Mouse (Mus musculus) midbrain, embryonic 11.5 days (tissue): ENCODE results near the gene Mrpl55. TPM values are rescaled to one million over a fixed set of nuclear protein-coding genes. Genes with fewer than 3 reads are reported as not detected.

ENCODE experiments used
- ATAC-seq: fragments of 200-750 bp; cut with Nextera tagmentation; 2 replicates; pipeline ENCODE4 v1.8.0; 2017; ENCODE audit warnings: moderate TSS enrichment, moderate library complexity; ENCODE audit not compliant: low FRiP score
- DNase-seq: peaks from one replicate; pipeline ENCODE4 v3.0.0; 2015; ENCODE audit warnings: low spot score; ENCODE audit errors: missing footprints
- H3K27ac ChIP-seq: fragments of 300-500 bp; sonication (generic); 2 replicates; pipeline ENCODE4 v1.5.1; 2014; ENCODE audit warnings: low read depth, low read length
- H3K27me3 ChIP-seq: fragments of 300-500 bp; sonication (generic); 2 replicates; pipeline ENCODE4 v1.6.1; 2014; ENCODE audit warnings: mild to moderate bottlenecking, low read length, moderate library complexity, mixed read lengths; ENCODE audit not compliant: control insufficient read depth, insufficient read depth
- H3K36me3 ChIP-seq: fragments of 300-500 bp; sonication (generic); 2 replicates; pipeline ENCODE4 v1.6.1; 2014; ENCODE audit warnings: mild to moderate bottlenecking, low read length, moderate library complexity, mixed read lengths; ENCODE audit not compliant: control insufficient read depth, insufficient read depth
- H3K4me1 ChIP-seq: fragments of 300-500 bp; sonication (generic); 2 replicates; pipeline ENCODE4 v1.6.1; 2014; ENCODE audit warnings: low read length; ENCODE audit not compliant: control insufficient read depth, insufficient read depth
- H3K4me2 ChIP-seq: fragments of 300-500 bp; sonication (generic); 2 replicates; pipeline ENCODE4 v1.6.1; 2014; ENCODE audit warnings: mild to moderate bottlenecking, moderate library complexity
- H3K4me3 ChIP-seq: fragments of 300-500 bp; sonication (generic); 2 replicates; pipeline ENCODE4 v1.5.1; 2014; ENCODE audit warnings: low read depth, low read length
- H3K9ac ChIP-seq: fragments of 300-500 bp; sonication (generic); 2 replicates; pipeline ENCODE4 v1.6.1; 2014; ENCODE audit warnings: low read length
- H3K9me3 ChIP-seq: fragments of 300-500 bp; sonication (generic); 2 replicates; pipeline ENCODE4 v1.6.1; 2016; ENCODE audit warnings: low read length; ENCODE audit not compliant: control insufficient read depth
- WGBS: fragments of 180-500 bp; shearing (Covaris S2); extraction: QIAGEN DNeasy Blood & Tissue Kit; methylation state at CpG from one replicate; pipeline ENCODE4 v1.1.7; 2014; 5-methylcytosine and 5-hydroxymethylcytosine counted together
- polyA plus RNA-seq: library from polyadenylated mRNA; unstranded; fragments of >200 nt; fragmentation: Nextera tagmentation; extraction: Ambion mirVana; gene quantifications from 2 replicates; pipeline ENCODE4 v1.2.1, GENCODE M21; 2014

Gene Mrpl55
- polyA plus RNA-seq, 1 experiment from 2014 or later: 93.3 TPM

- Histone ChIP-seq H3K4me3 (no peak overlapping the region), H3K27me3 (no peaks in the 10 kb centered on the region), H3K36me3 (0 out of 2 replicates have a peak, but pooled peaks cover 2% of the 10 kb centered on the region), H3K9ac (no peak overlapping the region), H3K4me1 (peaks cover 23% of the 10 kb centered on the region), H3K27ac (no peak overlapping the region), H3K9me3 (no peaks in the 10 kb centered on the region), H3K4me2 (no peak overlapping the region)
- ATAC-seq (no peak), DNase-seq (no peak)
- 87% methylated on average over 4 of the region's 4 CpGs for WGBS
Observed at GRCm38 (mm10) chr11:59222306-59222705, 20.0 kb downstream of the Mrpl55 start.

- peaks cover 29% of the 10 kb centered on the region for H3K4me1 ChIP-seq
- H3K9ac ChIP-seq: no peak overlapping the region
- 0 out of 2 replicates have a peak, but pooled peaks cover 2% of the 10 kb centered on the region for H3K36me3 ChIP-seq
- H3K9me3 ChIP-seq: no peaks in the 10 kb centered on the region
- no peak for ATAC-seq
- H3K27me3 ChIP-seq: no peaks in the 10 kb centered on the region
- H3K4me2 ChIP-seq: no peak overlapping the region
- no peak for DNase-seq
- WGBS: 95% methylated on average over 3 of the region's 3 CpGs
- no peak overlapping the region for H3K27ac ChIP-seq
- H3K4me3 ChIP-seq: no peak overlapping the region
Observed at GRCm38 (mm10) chr11:59224025-59224424, 21.7 kb downstream of the Mrpl55 start.

DNA sequence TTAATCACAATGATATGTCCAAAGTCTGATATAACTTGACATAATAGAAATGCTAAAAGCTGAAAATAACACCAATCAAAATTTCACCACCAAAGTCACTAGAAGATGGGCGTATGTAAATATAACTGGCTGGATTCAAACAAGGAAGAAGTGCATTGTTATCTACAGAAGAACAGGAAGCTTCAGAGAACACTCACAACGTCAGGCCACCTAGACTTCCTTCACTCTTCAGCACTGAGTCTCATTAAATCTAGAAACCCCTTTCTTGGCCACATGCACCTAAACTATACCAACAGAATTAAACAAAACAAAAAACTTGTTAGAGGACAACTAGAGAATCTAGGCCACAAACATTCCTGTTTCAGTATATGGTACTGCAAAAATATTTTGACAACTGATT, 22.2 kb downstream of the Mrpl55 start:
- WGBS: 74% methylated on average over 2 of the region's 2 CpGs
- no peak overlapping the region for H3K4me3 ChIP-seq
- H3K27ac ChIP-seq: no peak overlapping the region
- ATAC-seq (no peak), DNase-seq (peak; percentile 47)
- peaks cover 29% of the 10 kb centered on the region for H3K4me1 ChIP-seq
- H3K9me3 ChIP-seq: no peaks in the 10 kb centered on the region
- H3K9ac ChIP-seq: no peak overlapping the region
- no peaks in the 10 kb centered on the region for H3K27me3 ChIP-seq
- 0 out of 2 replicates have a peak, but pooled peaks cover under 1% of the 10 kb centered on the region for H3K36me3 ChIP-seq
- H3K4me2 ChIP-seq: no peak overlapping the region

DNA sequence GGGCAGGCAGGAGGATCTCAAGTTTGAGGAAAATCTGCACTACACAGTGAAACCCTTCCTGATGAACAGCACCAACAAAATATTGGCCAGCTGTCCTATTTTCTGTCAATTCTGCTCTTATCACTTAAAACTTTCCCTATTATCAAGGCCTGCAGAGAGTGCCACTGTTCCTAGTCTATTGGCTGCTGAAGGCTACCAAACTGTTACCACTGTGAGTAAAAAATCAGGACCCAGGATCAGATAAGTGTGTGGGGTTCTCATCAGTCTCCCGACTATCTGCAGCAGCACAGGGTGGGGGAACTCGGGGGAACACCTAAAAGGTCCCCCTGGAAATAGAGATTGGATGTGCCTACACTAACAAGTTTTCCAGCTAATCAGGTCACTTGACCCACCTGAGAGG, 22.9 kb downstream of the Mrpl55 start:
- H3K4me2 ChIP-seq: no peak overlapping the region
- H3K9ac ChIP-seq: 0 out of 2 replicates have a peak overlapping the region, but pooled peaks have one; percentile 20
- no peaks in the 10 kb centered on the region for H3K27me3 ChIP-seq
- H3K36me3 ChIP-seq: no peaks in the 10 kb centered on the region
- H3K27ac ChIP-seq: no peak overlapping the region
- no peaks in the 10 kb centered on the region for H3K9me3 ChIP-seq
- H3K4me1 ChIP-seq: peaks cover 29% of the 10 kb centered on the region
- 77% methylated on average over 2 of the region's 2 CpGs for WGBS
- no peak overlapping the region for H3K4me3 ChIP-seq
- ATAC-seq (no peak), DNase-seq (no peak)

DNA sequence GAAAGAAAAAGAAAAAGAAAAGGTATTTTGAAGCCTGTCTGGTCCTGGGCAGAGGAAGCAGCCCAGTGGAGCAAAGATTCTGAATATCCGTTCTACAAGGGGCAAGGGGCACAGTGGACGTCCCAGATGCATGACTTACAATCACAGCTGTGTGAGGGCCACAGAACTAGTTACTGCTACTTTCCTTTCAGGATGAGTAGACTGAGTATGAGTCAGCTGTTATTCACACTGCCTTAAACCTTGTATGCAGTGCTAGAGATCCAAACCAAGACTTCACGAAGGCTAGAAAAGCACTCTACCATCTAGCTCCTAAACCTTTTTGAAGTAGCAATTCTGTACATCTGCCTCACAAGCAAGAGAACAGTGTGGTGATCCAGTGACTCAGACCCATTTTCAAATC, 24.0 kb downstream of the Mrpl55 start:
- WGBS: 74% methylated on average over 3 of the region's 3 CpGs
- DNase-seq: no peak
- Histone ChIP-seq H3K36me3 (no peaks in the 10 kb centered on the region), H3K4me1 (peaks cover 29% of the 10 kb centered on the region), H3K9ac (peak overlapping the region; percentile 95; the same call in 1 of the 2 replicates), H3K4me3 (peak overlapping the region; percentile 92), H3K4me2 (peak overlapping the region; percentile 89), H3K27me3 (no peaks in the 10 kb centered on the region), H3K9me3 (no peaks in the 10 kb centered on the region), H3K27ac (no peak overlapping the region)
- no peak for ATAC-seq

DNA sequence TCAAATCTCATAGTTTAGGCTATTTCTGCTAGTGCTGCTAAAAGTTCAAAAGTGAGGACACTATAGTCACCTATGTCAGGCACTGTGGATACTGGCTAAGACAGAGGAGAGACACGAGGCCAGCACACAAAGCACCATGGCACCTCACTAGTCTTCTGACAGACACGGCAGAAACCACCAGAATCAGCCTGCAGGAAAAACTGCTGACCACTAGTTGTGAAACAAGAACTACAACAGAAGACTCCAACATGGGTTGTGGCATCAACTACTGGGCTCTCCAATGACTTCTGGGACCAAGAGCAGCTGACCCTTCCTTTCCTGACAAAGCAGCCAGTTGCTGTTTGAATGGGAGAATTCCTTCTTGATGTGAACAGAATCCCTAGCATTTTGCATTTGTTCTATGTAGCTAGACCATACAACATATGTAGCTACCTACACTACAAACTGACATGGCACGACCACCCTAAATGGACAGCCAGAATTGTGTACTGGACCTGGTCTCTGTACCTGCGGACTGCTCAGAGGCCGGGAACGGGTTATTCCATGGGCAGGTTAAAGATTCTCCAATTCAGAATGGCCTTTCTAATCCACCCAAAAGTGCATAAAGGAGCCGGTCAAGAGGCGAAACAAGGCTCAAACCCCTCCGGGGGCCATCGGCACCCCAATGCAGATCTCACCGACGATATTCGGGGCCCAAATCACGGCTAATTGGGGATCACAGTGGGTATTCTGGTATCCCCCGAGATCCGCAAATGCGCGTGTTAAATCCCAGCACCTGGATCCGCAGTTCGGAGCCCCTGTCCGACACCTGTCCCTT, 24.7 kb downstream of the Mrpl55 start:
- 7% methylated on average over 21 of the region's 21 CpGs for WGBS
- Histone ChIP-seq H3K9ac (peak overlapping the region; percentile 95), H3K4me1 (peaks cover 29% of the 10 kb centered on the region), H3K27me3 (no peaks in the 10 kb centered on the region), H3K4me3 (peak overlapping the region; percentile 92), H3K27ac (peak overlapping the region; percentile 88; the same call in 1 of the 2 replicates), H3K4me2 (peak overlapping the region; percentile 89), H3K36me3 (no peaks in the 10 kb centered on the region), H3K9me3 (no peaks in the 10 kb centered on the region)
- ATAC-seq: no peak
- DNase-seq: peak; percentile 88

GRCm38 (mm10) chr11:59227604-59228121, 25.4 kb downstream of the Mrpl55 start:
- peak overlapping the region; percentile 89 for H3K4me2 ChIP-seq
- DNase-seq (no peak), ATAC-seq (peak; percentile 86)
- H3K9me3 ChIP-seq: no peaks in the 10 kb centered on the region
- H3K4me3 ChIP-seq: peak overlapping the region; percentile 92
- peak overlapping the region; percentile 88 for H3K27ac ChIP-seq
- H3K27me3 ChIP-seq: no peaks in the 10 kb centered on the region
- H3K36me3 ChIP-seq: no peaks in the 10 kb centered on the region
- H3K4me1 ChIP-seq: peaks cover 29% of the 10 kb centered on the region
- peak overlapping the region; percentile 95 for H3K9ac ChIP-seq
- under 1% methylated on average over 42 of the region's 51 CpGs for WGBS

DNA sequence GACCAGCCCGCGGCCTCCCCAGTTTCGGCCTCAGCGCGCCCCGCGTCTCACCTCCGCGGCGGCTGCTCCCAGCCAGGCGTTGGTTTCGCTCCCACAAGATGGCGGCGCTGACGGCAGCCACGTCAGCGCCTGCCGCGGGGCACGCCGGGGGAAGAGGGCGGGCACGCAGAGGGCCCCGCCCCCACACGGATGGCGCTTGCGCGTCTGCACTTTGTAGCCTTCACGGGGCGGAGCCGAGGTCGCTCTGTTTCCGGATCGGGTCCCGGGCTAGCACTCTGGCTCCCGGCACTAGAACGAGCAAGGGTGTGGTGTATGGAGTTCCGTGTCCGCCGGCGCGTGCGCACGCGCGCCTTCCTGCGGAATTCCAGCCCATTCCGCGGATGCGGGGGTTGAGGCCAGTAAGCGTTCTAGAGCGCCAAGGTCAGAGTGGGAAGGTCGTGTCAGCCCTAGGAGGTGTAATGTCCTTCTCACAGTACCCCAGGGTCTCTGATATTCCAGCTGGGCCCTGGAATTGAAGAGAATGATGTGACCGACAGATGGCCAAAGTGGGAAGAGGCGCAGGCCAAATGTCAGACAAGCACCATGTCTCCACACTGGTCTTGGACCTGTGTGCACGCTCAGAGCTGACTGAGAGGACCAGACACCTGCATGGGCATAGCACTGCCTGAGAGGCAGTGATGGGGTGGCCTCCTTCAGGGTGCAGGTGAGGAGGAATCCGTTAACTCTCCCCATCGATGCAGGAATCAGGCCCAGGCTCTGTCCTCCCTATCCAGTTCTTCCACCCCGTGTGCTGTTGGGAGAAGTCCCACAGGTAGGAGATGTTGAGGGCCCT, 26.1 kb downstream of the Mrpl55 start, which contains the start of gene Arf1:
Gene Arf1, minus strand, starts transcription at position 149 of the 832 bp plus-strand sequence.
- H3K27me3 ChIP-seq: no peaks in the 10 kb centered on the region
- peak; percentile 95 for ATAC-seq
- H3K4me2 ChIP-seq: peak within 1 kb of the TSS; percentile 89
- DNase-seq: peak; percentile 100
- peak within 1 kb of the TSS; percentile 92 for H3K4me3 ChIP-seq
- H3K27ac ChIP-seq: peak within 1 kb of the TSS; percentile 88
- H3K4me1 ChIP-seq: peaks cover 29% of the 10 kb centered on the region
- peak within 1 kb of the TSS; percentile 95 for H3K9ac ChIP-seq
- WGBS: 4% methylated on average over 58 of the region's 59 CpGs
- H3K36me3 ChIP-seq: no peaks in the 10 kb centered on the region
- H3K9me3 ChIP-seq: no peaks in the 10 kb centered on the region
